Mouse (Mus musculus): ENCODE results near the gene Dgkg.

The Dgkg gene

DNA sequence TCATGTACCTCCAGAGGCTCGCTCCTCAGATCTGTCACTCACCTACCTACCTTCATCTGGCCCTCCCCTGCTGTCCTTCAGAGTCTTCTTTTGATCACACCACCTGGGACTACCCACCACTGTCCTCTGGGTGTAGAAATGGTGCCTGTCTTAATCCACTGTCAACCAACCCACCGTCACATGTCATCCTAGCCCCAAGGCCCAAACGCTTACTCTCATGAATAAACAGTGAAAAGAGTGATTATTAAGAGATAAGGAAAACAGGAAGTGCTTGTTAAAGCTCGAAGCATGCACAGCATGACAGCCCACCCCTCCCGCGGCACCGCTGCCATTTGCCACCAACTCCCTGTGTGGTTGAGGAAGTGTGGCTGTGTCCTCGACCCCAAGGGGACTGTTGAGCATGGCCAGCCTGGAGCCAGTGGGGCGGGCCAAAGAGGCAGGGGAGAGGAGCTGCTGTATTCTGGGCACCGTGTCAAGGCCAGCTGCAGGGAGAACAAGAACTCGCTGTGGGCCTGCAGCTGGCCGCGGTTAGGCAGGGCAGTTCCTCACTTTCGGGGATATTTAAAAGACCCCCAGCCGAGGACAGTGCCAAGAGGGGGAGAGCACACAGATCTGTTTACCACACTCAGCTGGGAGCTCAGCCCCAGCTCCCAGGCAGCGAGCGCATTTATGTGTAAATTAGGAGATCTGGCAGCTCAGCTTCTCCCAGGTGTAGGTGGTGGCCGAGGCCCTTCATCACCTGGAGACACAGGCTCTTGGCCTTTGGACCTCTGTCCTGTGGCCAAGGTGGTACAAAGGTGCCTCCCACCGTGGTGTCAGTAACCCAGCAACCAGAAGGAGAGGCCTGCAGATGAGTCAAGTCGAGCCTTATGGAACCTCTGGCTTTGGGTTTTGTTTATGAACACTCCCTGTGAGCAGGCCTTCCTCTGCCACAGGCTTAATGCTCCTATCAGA is 139.3 kb downstream of the Dgkg start:
- TF ChIP-seq GATA4 (IDR thresholded peaks at IDR 0.05; ENCODE audit: insufficient replicate concordance, low read length): no peak

DNA sequence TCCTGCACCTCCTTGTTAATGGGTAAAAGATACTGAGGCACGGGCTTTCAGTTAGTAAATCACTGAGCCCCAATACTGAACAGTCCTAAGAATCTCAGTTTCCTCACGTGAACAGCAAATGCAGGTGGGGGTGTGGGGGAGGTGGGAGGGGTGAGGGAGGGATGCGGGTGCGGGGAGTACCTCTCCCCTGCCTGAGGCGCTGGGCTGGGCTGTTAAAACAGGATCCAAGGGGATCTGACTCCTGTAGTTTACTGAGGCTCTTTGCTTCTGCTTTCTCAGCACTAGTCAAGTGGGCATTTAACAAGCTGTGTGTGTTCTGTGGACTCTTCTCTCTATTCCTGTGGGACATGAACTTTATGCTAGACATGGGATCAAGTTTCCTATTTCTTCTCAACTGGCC is 141.5 kb downstream of the Dgkg start:
- TF ChIP-seq GATA4 (IDR thresholded peaks at IDR 0.05; ENCODE audit: insufficient replicate concordance, low read length): no peak

DNA sequence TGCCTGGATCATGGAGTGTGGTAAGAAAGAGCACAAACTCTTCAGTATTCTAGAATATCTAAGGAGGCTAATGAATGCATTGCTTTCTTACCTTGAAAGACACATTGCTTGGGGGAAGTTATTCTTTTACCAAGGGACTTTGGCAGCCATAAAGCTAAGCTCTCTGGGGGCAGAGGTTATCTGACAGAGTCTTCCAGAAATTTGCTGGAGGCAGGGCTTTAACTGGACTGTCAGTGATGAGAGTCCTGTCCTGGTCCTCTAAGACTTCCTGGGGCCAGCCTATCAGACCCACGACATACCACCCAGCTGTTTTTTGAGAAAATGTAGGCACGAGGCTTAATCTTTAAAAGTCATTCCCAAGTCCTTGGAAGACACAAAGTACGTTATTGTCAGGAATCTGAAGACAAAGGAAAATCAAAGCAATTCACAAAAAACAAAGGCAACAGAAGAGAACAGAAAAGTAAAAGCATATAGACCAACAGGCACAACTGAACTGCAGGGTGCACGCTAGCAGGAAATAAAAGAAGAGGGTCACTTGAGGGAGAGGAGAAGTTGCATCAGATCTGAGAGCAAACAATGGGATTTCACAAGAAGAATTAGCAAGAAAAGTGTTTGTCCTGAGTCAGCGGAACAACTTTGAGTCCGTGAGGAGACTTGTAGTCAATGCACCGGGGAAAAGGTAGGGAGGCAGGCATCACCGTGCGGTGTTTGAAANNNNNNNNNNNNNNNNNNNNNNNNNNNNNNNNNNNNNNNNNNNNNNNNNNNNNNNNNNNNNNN is 146.0 kb downstream of the Dgkg start:
- no peak for TF ChIP-seq GATA4 (IDR thresholded peaks at IDR 0.05; ENCODE audit: insufficient replicate concordance, low read length)

DNA sequence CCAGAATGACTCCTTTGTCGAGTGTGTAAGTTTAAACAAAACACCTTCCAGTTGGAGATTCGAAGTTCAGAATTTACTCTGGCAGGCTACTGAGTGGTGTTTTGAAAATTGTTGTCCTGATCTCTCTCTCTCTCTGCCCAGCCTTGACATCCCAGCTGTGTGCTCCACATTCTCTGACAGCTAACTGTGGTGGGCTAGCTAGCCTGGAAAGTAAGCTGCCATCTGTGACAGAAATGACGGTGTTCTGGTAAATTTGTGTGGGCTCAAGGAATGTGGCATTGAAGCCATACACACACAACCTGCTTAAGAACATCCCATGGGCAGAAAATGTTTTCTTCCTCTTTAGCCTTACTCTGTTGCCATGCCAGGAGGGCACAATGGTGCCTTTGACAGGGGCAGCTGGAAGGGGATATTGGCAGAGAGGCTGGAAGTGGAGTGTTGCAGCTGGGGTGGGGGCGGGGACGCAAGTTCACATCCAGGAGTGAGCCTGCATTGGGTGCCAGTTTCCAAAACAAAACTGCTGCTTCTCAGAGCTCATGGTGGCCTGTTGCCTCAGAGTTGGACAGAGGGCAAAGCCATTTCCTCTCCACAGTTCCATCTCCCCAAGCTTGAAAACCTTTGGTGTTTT is 148.0 kb downstream of the Dgkg start:
- no peak for TF ChIP-seq GATA4 (IDR thresholded peaks at IDR 0.05; ENCODE audit: insufficient replicate concordance, low read length)

- TF ChIP-seq GATA4 (IDR thresholded peaks at IDR 0.05; ENCODE audit: insufficient replicate concordance, low read length): no peak
Observed at GRCm38 (mm10) chr16:22505656-22506055, 151.4 kb downstream of the Dgkg start.

DNA sequence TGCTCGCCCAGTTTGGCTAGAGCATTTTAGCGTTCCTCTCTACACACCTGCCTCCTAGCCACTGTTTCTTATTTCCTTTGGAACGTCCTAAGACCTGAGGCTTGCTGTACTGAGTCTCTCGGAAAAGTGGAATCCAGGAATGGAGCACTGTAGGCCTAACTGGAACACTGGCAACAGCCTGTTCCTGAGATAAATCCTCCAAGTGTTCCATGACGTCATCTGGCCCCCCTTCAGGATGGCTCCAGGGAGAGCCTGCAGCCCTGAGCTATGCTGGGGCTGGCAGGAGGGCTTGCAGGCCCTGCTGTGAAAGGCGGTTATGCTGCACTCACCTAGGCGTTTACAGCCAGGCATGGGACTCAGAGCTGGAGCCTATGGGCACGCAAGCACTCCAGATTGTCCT is 152.2 kb downstream of the Dgkg start:
- no peak for TF ChIP-seq GATA4 (IDR thresholded peaks at IDR 0.05; ENCODE audit: insufficient replicate concordance, low read length)

DNA sequence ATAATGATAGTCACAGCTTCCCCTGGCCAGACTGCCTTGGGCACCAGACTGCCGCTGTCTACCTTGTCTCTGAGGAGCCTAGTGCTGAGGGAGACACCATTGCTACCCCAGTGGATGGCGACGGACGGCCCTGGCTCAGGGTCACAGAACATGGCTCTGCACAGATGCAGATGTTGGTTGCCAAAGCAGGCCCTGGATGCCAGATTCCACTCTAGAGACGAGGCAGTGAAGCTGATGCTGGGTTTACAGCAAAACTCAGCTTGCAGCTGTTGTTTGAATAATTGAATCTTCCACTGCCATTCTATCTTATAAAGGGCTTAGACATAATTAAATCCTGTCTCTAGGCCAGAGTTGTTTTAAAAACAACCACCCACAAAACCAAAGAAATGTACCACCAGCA is 153.0 kb downstream of the Dgkg start:
- no peak for TF ChIP-seq GATA4 (IDR thresholded peaks at IDR 0.05; ENCODE audit: insufficient replicate concordance, low read length)

GRCm38 (mm10) chr16:22503467-22503866 is 153.6 kb downstream of the Dgkg start:
- no peak for TF ChIP-seq GATA4 (IDR thresholded peaks at IDR 0.05; ENCODE audit: insufficient replicate concordance, low read length)

- TF ChIP-seq GATA4 (IDR thresholded peaks at IDR 0.05; ENCODE audit: insufficient replicate concordance, low read length): no peak
Observed at GRCm38 (mm10) chr16:22501855-22502254, 155.2 kb downstream of the Dgkg start.

DNA sequence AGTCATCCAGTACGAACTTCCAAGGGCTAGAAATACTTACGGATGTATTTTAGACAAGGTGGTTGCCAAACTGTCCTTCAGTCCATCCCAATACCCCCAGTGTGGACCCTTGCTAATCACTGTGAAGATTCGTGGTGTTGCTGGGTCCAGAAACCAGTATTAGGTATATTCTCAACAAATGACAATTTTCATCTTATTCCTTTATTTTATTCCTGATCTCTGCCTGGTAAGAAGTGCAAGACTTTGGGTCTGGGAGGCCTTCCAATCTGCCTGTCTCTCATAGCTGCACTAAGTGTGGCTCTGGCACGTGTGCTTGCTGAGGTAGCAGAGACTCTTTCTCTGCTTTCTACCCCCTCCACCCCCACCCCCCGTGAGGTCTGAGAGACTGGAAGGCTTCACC is 156.5 kb downstream of the Dgkg start:
- TF ChIP-seq GATA4 (IDR thresholded peaks at IDR 0.05; ENCODE audit: insufficient replicate concordance, low read length): no peak

- no peak for TF ChIP-seq GATA4 (IDR thresholded peaks at IDR 0.05; ENCODE audit: insufficient replicate concordance, low read length)
Observed at GRCm38 (mm10) chr16:22499951-22500350, 157.1 kb downstream of the Dgkg start.

DNA sequence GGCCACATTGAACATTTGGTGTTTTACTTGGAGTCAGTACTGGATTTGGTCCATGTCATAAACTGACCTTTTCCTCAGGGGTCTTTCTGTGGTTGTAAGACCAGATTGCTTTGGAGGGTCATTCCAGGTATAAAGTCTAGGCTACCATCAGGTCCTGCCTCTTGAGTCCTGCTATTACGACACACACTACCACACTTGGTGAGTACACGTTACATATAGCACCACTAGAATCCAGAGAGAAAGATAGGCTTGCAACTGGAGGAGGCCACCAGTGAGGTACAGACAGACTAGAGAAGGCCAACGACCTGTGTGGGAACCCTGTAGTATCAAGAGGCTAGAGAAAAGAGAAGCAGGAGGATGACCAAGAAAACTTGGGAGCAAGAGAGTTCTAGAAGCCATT is 157.6 kb downstream of the Dgkg start:
- no peak for TF ChIP-seq GATA4 (IDR thresholded peaks at IDR 0.05; ENCODE audit: insufficient replicate concordance, low read length)

DNA sequence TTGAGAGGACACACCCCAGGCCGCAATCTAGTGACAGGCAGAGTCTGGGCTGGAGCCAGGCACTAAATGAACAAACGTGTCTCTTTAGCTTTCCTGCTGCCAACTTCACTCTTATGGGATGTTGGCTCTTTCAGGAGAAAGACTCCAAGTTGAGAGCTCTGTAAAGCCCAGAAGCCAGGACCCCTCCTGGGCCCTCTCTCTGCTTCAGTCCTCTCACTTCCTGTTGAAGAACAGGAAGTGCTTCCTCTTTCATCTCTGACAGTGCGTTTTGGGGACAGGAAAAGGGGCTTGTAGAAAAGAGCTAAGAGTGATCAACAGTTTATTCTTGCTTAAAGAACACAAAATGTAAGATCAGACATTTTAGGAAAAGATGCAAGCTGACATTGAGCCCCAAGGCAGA is 159.0 kb downstream of the Dgkg start:
- no peak for TF ChIP-seq GATA4 (IDR thresholded peaks at IDR 0.05; ENCODE audit: insufficient replicate concordance, low read length)

- no peak for TF ChIP-seq GATA4 (IDR thresholded peaks at IDR 0.05; ENCODE audit: insufficient replicate concordance, low read length)
Observed at GRCm38 (mm10) chr16:22495259-22495658, 161.8 kb downstream of the Dgkg start.

DNA sequence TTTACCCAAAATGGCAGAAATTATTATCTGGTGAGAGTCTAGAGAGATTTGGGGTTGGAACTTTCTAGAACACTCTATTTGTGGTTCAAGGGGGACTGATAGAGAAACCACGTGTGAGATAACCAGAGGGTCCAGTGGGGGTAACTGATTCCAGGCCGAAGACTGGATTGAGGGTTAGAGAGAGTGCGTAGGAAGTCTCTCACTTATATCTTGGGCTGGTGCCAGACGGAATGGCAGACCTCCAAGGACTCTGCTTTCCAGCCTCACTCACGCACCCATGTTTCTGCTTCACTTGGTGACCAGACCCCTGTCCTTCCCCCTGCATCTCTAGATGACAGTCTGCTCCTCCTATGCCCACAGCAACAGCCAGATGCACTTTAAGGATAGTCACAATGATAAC is 162.2 kb downstream of the Dgkg start:
- TF ChIP-seq GATA4 (IDR thresholded peaks at IDR 0.05; ENCODE audit: insufficient replicate concordance, low read length): no peak

GRCm38 (mm10) chr16:22493396-22493795 is 163.6 kb downstream of the Dgkg start:
- no peak for TF ChIP-seq GATA4 (IDR thresholded peaks at IDR 0.05; ENCODE audit: insufficient replicate concordance, low read length)
